Mouse (Mus musculus) heart, embryonic 11.5 days (tissue): ENCODE results near the gene Chchd1. TPM values are rescaled to one million over a fixed set of nuclear protein-coding genes. Genes with fewer than 3 reads are reported as not detected.
"Not testable (repeated sequence)": the region's sequence is repeated elsewhere in the genome, so short reads cannot be mapped to it uniquely, and the experiment has no call there.

Experiments used
- ATAC-seq: fragments of 200-750 bp; cut with Nextera tagmentation; replicated peaks from 2 replicates; pipeline ENCODE4 v1.8.0; 2017; ENCODE audit warnings: moderate library complexity; ENCODE audit not compliant: insufficient number of reproducible peaks, low FRiP score, low TSS enrichment
- H3K27ac ChIP-seq: fragments of 300-500 bp; sonication (generic); 2 replicates; pipeline ENCODE4 v1.5.1; 2014; ENCODE audit warnings: mild to moderate bottlenecking, low read depth, low read length
- H3K27me3 ChIP-seq: fragments of 300-500 bp; sonication (generic); 2 replicates; pipeline ENCODE4 v1.6.1; 2014; ENCODE audit warnings: mild to moderate bottlenecking, low read length, mixed read lengths; ENCODE audit not compliant: control insufficient read depth, insufficient read depth
- H3K36me3 ChIP-seq: fragments of 300-500 bp; sonication (generic); 2 replicates; pipeline ENCODE4 v1.6.1; 2014; ENCODE audit warnings: mild to moderate bottlenecking, low read length, moderate library complexity, mixed read lengths; ENCODE audit not compliant: control insufficient read depth, insufficient read depth
- H3K4me1 ChIP-seq: fragments of 300-500 bp; sonication (generic); 2 replicates; pipeline ENCODE4 v1.6.1; 2014; ENCODE audit warnings: low read length; ENCODE audit not compliant: control insufficient read depth, insufficient read depth
- H3K4me2 ChIP-seq: fragments of 300-500 bp; sonication (generic); 2 replicates; pipeline ENCODE4 v1.6.1; 2014; ENCODE audit warnings: mild to moderate bottlenecking, moderate library complexity
- H3K4me3 ChIP-seq: fragments of 300-500 bp; sonication (generic); 2 replicates; pipeline ENCODE4 v1.5.1; 2014; ENCODE audit warnings: low read depth, low read length
- H3K9ac ChIP-seq: fragments of 300-500 bp; sonication (generic); 2 replicates; pipeline ENCODE4 v1.6.1; 2014; ENCODE audit warnings: mild to moderate bottlenecking, low read depth, low read length, moderate library complexity
- H3K9me3 ChIP-seq: fragments of 300-500 bp; sonication (generic); replicated peaks from 2 replicates; pipeline ENCODE4 v1.6.1; 2016; ENCODE audit warnings: low read length; ENCODE audit not compliant: control insufficient read depth
- WGBS: fragments of 180-500 bp; shearing (Covaris S2); extraction: QIAGEN DNeasy Blood & Tissue Kit; methylation state at CpG from one replicate; pipeline ENCODE4 v1.1.7; 2014; ENCODE audit not compliant: insufficient replicate concordance; 5-methylcytosine and 5-hydroxymethylcytosine counted together
- polyA plus RNA-seq: library from polyadenylated mRNA; unstranded; fragments of >200 nt; fragmentation: Nextera tagmentation; extraction: Ambion mirVana; gene quantifications from 2 replicates; pipeline ENCODE4 v1.2.1, GENCODE M21; 2014

Chchd1 gene
- polyA plus RNA-seq, 1 experiment from 2014 or later = 230 TPM

- peak overlapping the region; percentile 87 for H3K27ac ChIP-seq
- H3K4me2 ChIP-seq = peak overlapping the region; percentile 63
- H3K27me3 ChIP-seq = no peaks in the 10 kb centered on the region
- peaks cover 19% of the 10 kb centered on the region; the same call in 1 of the 2 replicates for H3K4me1 ChIP-seq
- H3K36me3 ChIP-seq = peaks cover 5% of the 10 kb centered on the region; the same call in 1 of the 2 replicates
- ATAC-seq = no peak
- peak overlapping the region; percentile 96 for H3K9ac ChIP-seq
- peak overlapping the region; percentile 81 for H3K4me3 ChIP-seq
- no peaks in the 10 kb centered on the region for H3K9me3 ChIP-seq
- WGBS = 8% methylated on average over 15 of the region's 15 CpGs
Observed at GRCm38 (mm10) chr14:20702096-20702740, 588 bp upstream of the Chchd1 start.

- WGBS = 8% methylated on average over 8 of the region's 8 CpGs
- not testable (repeated sequence) for ATAC-seq, H3K9me3 ChIP-seq, H3K36me3 ChIP-seq, H3K27me3 ChIP-seq
- H3K4me3 ChIP-seq = peak overlapping the region; percentile 81
- H3K9ac ChIP-seq = peak overlapping the region; percentile 96
- H3K4me2 ChIP-seq = peak overlapping the region; percentile 63
- peaks cover 11% of the 10 kb centered on the region for H3K4me1 ChIP-seq
- peak overlapping the region; percentile 87 for H3K27ac ChIP-seq
Observed at GRCm38 (mm10) chr14:20703461-20703860, 655 bp downstream of the Chchd1 start.

- Histone ChIP-seq H3K36me3 (peaks cover 15% of the 10 kb centered on the region), H3K9me3 (no peaks in the 10 kb centered on the region), H3K4me3 (peak within 1 kb of the TSS; percentile 99), H3K4me1 (peaks cover 11% of the 10 kb centered on the region), H3K4me2 (peak within 1 kb of the TSS; percentile 85), H3K27me3 (no peaks in the 10 kb centered on the region), H3K9ac (peak within 1 kb of the TSS; percentile 99), H3K27ac (peak within 1 kb of the TSS; percentile 88)
- under 1% methylated on average over 74 of the region's 80 CpGs for WGBS
- ATAC-seq = peak; percentile 89
Observed at GRCm38 (mm10) chr14:20707201-20708190, 4.7 kb downstream of the Chchd1 start, which contains the start of gene Zswim8. TSS of gene Zswim8 (plus strand) at chr14:20707552.

- Histone ChIP-seq H3K4me3 (peak overlapping the region; percentile 99), H3K4me1 (peaks cover 17% of the 10 kb centered on the region), H3K9me3 (no peaks in the 10 kb centered on the region), H3K27me3 (no peaks in the 10 kb centered on the region), H3K4me2 (peak overlapping the region; percentile 85), H3K9ac (peak overlapping the region; percentile 99), H3K27ac (peak overlapping the region; percentile 88; the same call in 1 of the 2 replicates), H3K36me3 (peaks cover 20% of the 10 kb centered on the region)
- WGBS = 14% methylated on average over 10 of the region's 10 CpGs
- no peak for ATAC-seq
Observed at GRCm38 (mm10) chr14:20708239-20708638, 5.4 kb downstream of the Chchd1 start.

- 0 out of 2 replicates have a peak, but pooled peaks have one; percentile 47 for ATAC-seq
- no peak overlapping the region for H3K4me3 ChIP-seq
- H3K36me3 ChIP-seq = peaks cover 41% of the 10 kb centered on the region
- H3K27me3 ChIP-seq = no peaks in the 10 kb centered on the region
- H3K27ac ChIP-seq = peak overlapping the region; percentile 75
- H3K4me1 ChIP-seq = peaks cover 23% of the 10 kb centered on the region
- peak overlapping the region; percentile 50; the same call in 1 of the 2 replicates for H3K9ac ChIP-seq
- 32% methylated on average over 11 of the region's 11 CpGs for WGBS
- 0 out of 2 replicates have a peak overlapping the region, but pooled peaks have one; percentile 9 for H3K4me2 ChIP-seq
- no peaks in the 10 kb centered on the region for H3K9me3 ChIP-seq
Observed at GRCm38 (mm10) chr14:20713832-20714231, 11.0 kb downstream of the Chchd1 start.

GRCm38 (mm10) chr14:20718443-20718842, 15.6 kb downstream of the Chchd1 start:
- Histone ChIP-seq H3K9me3 (no peaks in the 10 kb centered on the region), H3K9ac (no peak overlapping the region), H3K27me3 (no peaks in the 10 kb centered on the region), H3K36me3 (peaks cover 64% of the 10 kb centered on the region), H3K4me3 (no peak overlapping the region), H3K27ac (no peak overlapping the region), H3K4me2 (no peak overlapping the region), H3K4me1 (peaks cover 9% of the 10 kb centered on the region)
- WGBS = 85% methylated on average over 10 of the region's 10 CpGs
- ATAC-seq = no peak

- Histone ChIP-seq H3K4me1 (peaks cover 2% of the 10 kb centered on the region; the same call in 1 of the 2 replicates), H3K9ac (no peak overlapping the region), H3K27me3 (no peaks in the 10 kb centered on the region), H3K27ac (no peak overlapping the region), H3K36me3 (peaks cover 67% of the 10 kb centered on the region), H3K4me3 (no peak overlapping the region), H3K4me2 (no peak overlapping the region), H3K9me3 (no peaks in the 10 kb centered on the region)
- WGBS = 92% methylated on average over 12 of the region's 12 CpGs
- ATAC-seq = no peak
Observed at GRCm38 (mm10) chr14:20719767-20720166, 17.0 kb downstream of the Chchd1 start.

- no peaks in the 10 kb centered on the region for H3K9me3 ChIP-seq
- H3K4me3 ChIP-seq = no peak overlapping the region
- H3K4me1 ChIP-seq = peaks cover 14% of the 10 kb centered on the region
- H3K4me2 ChIP-seq = no peak overlapping the region
- H3K36me3 ChIP-seq = peaks cover 67% of the 10 kb centered on the region
- no peaks in the 10 kb centered on the region for H3K27me3 ChIP-seq
- no peak overlapping the region for H3K27ac ChIP-seq
- no peak overlapping the region for H3K9ac ChIP-seq
- no peak for ATAC-seq
- 85% methylated on average over 4 of the region's 4 CpGs for WGBS
Observed at GRCm38 (mm10) chr14:20721371-20721770, 18.6 kb downstream of the Chchd1 start.
